Mouse (Mus musculus): ENCODE measurements around the gene Rack1. TPM values are rescaled to one million over a fixed set of nuclear protein-coding genes. Genes with fewer than 3 reads are reported as not detected.
"Not testable (repeated sequence)": the region's sequence is repeated elsewhere in the genome, so short reads cannot be mapped to it uniquely, and the experiment has no call there.

Rack1 gene
- polyA plus RNA-seq, 1 experiment from 2014 or later: 512 TPM

- peak overlapping the region; percentile 91 for H3K4me2 ChIP-seq (replicated peaks)
- 80% methylated on average over 16 of the region's 16 CpGs for whole genome bisulfite sequencing
- ATAC-seq (ENCODE audit: low FRiP score): no peak
- peak overlapping the region; percentile 85 for H3K9ac ChIP-seq
- H3K27me3 ChIP-seq: no peaks in the 10 kb centered on the region
- H3K4me1 ChIP-seq: peaks cover 24% of the 10 kb centered on the region
- H3K4me3 ChIP-seq: peak overlapping the region; percentile 83
- no peaks in the 10 kb centered on the region for H3K9me3 ChIP-seq (replicated peaks)
- peaks cover 25% of the 10 kb centered on the region for H3K36me3 ChIP-seq
- peak overlapping the region; percentile 96; the same call in 1 of the 2 replicates for H3K27ac ChIP-seq
Measured at GRCm38 (mm10) chr11:48815851-48816250, 15.7 kb downstream of the Rack1 start.

- peaks cover 24% of the 10 kb centered on the region for H3K4me1 ChIP-seq
- peak overlapping the region; percentile 91 for H3K4me2 ChIP-seq (replicated peaks)
- ATAC-seq (ENCODE audit: low FRiP score): peak; percentile 74
- H3K4me3 ChIP-seq: peak overlapping the region; percentile 83
- 4% methylated on average over 16 of the region's 23 CpGs for WGBS
- H3K36me3 ChIP-seq: peaks cover 20% of the 10 kb centered on the region
- H3K9me3 ChIP-seq (replicated peaks): no peaks in the 10 kb centered on the region
- H3K27me3 ChIP-seq: no peaks in the 10 kb centered on the region
- H3K27ac ChIP-seq: peak overlapping the region; percentile 96
- H3K9ac ChIP-seq: peak overlapping the region; percentile 85
Measured at GRCm38 (mm10) chr11:48816281-48816781, 16.2 kb downstream of the Rack1 start.

GRCm38 (mm10) chr11:48816800-48817665 is 16.9 kb downstream of the Rack1 start, which contains the start of gene Trim41:
Gene Trim41 (minus strand): TSS chr11:48817353.
- H3K9me3 ChIP-seq (replicated peaks): no peaks in the 10 kb centered on the region
- WGBS: under 1% methylated on average over 72 of the region's 77 CpGs
- ATAC-seq (ENCODE audit: low FRiP score): peak; percentile 98

GRCm38 (mm10) chr11:48817794-48818193 is 17.7 kb downstream of the Rack1 start:
- WGBS: 10% methylated on average over 9 of the region's 9 CpGs

More at GRCm38 (mm10) chr11:48816800-48817665, 16.9 kb downstream of the Rack1 start, which contains the start of gene Trim41:
- H3K4me2 ChIP-seq (replicated peaks): peak within 1 kb of the TSS; percentile 91
- peak within 1 kb of the TSS; percentile 83 for H3K4me3 ChIP-seq
- peak within 1 kb of the TSS; percentile 96 for H3K27ac ChIP-seq
- peaks cover 13% of the 10 kb centered on the region for H3K36me3 ChIP-seq
- H3K9ac ChIP-seq: peak within 1 kb of the TSS; percentile 85
- no peaks in the 10 kb centered on the region for H3K27me3 ChIP-seq
- peaks cover 24% of the 10 kb centered on the region for H3K4me1 ChIP-seq

GRCm38 (mm10) chr11:48818346-48818745 is 18.2 kb downstream of the Rack1 start:
- under 1% methylated on average over 16 of the region's 16 CpGs for WGBS
- 0 out of 2 replicates have a peak, but pooled peaks cover 2% of the 10 kb centered on the region for H3K36me3 ChIP-seq
- no peak overlapping the region for H3K27ac ChIP-seq
- ATAC-seq (ENCODE audit: low FRiP score): no peak
- H3K27me3 ChIP-seq: 0 out of 2 replicates have a peak, but pooled peaks cover 6% of the 10 kb centered on the region
- peaks cover 25% of the 10 kb centered on the region for H3K4me1 ChIP-seq
- H3K9ac ChIP-seq: peak overlapping the region; percentile 85; the same call in 1 of the 2 replicates
- peak overlapping the region; percentile 83 for H3K4me3 ChIP-seq
- peak overlapping the region; percentile 91 for H3K4me2 ChIP-seq (replicated peaks)
- no peaks in the 10 kb centered on the region for H3K9me3 ChIP-seq (replicated peaks)

More at GRCm38 (mm10) chr11:48817794-48818193, 17.7 kb downstream of the Rack1 start:
- peak; percentile 3; the same call in 1 of the 2 replicates for ATAC-seq (ENCODE audit: low FRiP score)
- H3K9ac ChIP-seq: peak overlapping the region; percentile 85
- H3K9me3 ChIP-seq (replicated peaks): no peaks in the 10 kb centered on the region
- H3K4me1 ChIP-seq: peaks cover 24% of the 10 kb centered on the region
- peak overlapping the region; percentile 96 for H3K27ac ChIP-seq
- H3K4me3 ChIP-seq: peak overlapping the region; percentile 83
- H3K27me3 ChIP-seq: 0 out of 2 replicates have a peak, but pooled peaks cover 6% of the 10 kb centered on the region
- H3K4me2 ChIP-seq (replicated peaks): peak overlapping the region; percentile 91
- 0 out of 2 replicates have a peak, but pooled peaks cover 6% of the 10 kb centered on the region for H3K36me3 ChIP-seq

- Histone ChIP-seq H3K4me1 (peaks cover 28% of the 10 kb centered on the region), H3K27ac (no peak overlapping the region), H3K9ac (no peak overlapping the region), H3K36me3 (no peaks in the 10 kb centered on the region), H3K4me3 (no peak overlapping the region), H3K27me3 (peaks cover 19% of the 10 kb centered on the region), H3K9me3 (replicated peaks) (no peaks in the 10 kb centered on the region), H3K4me2 (replicated peaks) (no peak overlapping the region)
- 78% methylated on average over 7 of the region's 7 CpGs for WGBS
- ATAC-seq (ENCODE audit: low FRiP score): no peak
Measured at GRCm38 (mm10) chr11:48819614-48820307, 19.6 kb downstream of the Rack1 start.

- H3K4me2 ChIP-seq (replicated peaks): no peak overlapping the region
- no peak overlapping the region for H3K4me3 ChIP-seq
- peaks cover 22% of the 10 kb centered on the region for H3K27me3 ChIP-seq
- no peak overlapping the region for H3K27ac ChIP-seq
- ATAC-seq (ENCODE audit: low FRiP score): no peak
- H3K36me3 ChIP-seq: no peaks in the 10 kb centered on the region
- H3K9ac ChIP-seq: no peak overlapping the region
- peaks cover 23% of the 10 kb centered on the region for H3K4me1 ChIP-seq
- no peaks in the 10 kb centered on the region for H3K9me3 ChIP-seq (replicated peaks)
Measured at GRCm38 (mm10) chr11:48820308-48820674, 20.2 kb downstream of the Rack1 start.

- not testable (repeated sequence) for H3K36me3 ChIP-seq; H3K27ac ChIP-seq; H3K9me3 ChIP-seq (replicated peaks); H3K9ac ChIP-seq; H3K4me2 ChIP-seq (replicated peaks); H3K4me3 ChIP-seq; ATAC-seq (ENCODE audit: low FRiP score)
- Histone ChIP-seq H3K4me1 (peaks cover 13% of the 10 kb centered on the region), H3K27me3 (peaks cover 22% of the 10 kb centered on the region)
- 78% methylated on average over 14 of the region's 14 CpGs for WGBS
Measured at GRCm38 (mm10) chr11:48821299-48821698, 21.2 kb downstream of the Rack1 start.

GRCm38 (mm10) chr11:48822768-48823512 is 22.8 kb downstream of the Rack1 start:
- H3K27ac ChIP-seq: no peak overlapping the region
- peak overlapping the region; percentile 32 for H3K4me3 ChIP-seq
- H3K9me3 ChIP-seq (replicated peaks): no peaks in the 10 kb centered on the region
- no peaks in the 10 kb centered on the region for H3K36me3 ChIP-seq
- peak overlapping the region; percentile 49 for H3K4me2 ChIP-seq (replicated peaks)
- peaks cover 15% of the 10 kb centered on the region for H3K4me1 ChIP-seq
- WGBS: 29% methylated on average over 14 of the region's 14 CpGs
- peaks cover 24% of the 10 kb centered on the region for H3K27me3 ChIP-seq
- no peak overlapping the region for H3K9ac ChIP-seq
- ATAC-seq (ENCODE audit: low FRiP score): no peak

GRCm38 (mm10) chr11:48823536-48823972 is 23.4 kb downstream of the Rack1 start:
- WGBS: under 1% methylated on average over 15 of the region's 15 CpGs
- no peaks in the 10 kb centered on the region for H3K36me3 ChIP-seq
- H3K27me3 ChIP-seq: peaks cover 26% of the 10 kb centered on the region
- no peak for ATAC-seq (ENCODE audit: low FRiP score)
- H3K9ac ChIP-seq: no peak overlapping the region
- H3K9me3 ChIP-seq (replicated peaks): no peaks in the 10 kb centered on the region
- peak overlapping the region; percentile 49 for H3K4me2 ChIP-seq (replicated peaks)
- H3K4me3 ChIP-seq: peak overlapping the region; percentile 32
- no peak overlapping the region for H3K27ac ChIP-seq
- H3K4me1 ChIP-seq: peaks cover 15% of the 10 kb centered on the region

- Histone ChIP-seq H3K36me3 (no peaks in the 10 kb centered on the region), H3K4me3 (peak overlapping the region; percentile 32), H3K27ac (no peak overlapping the region), H3K4me2 (replicated peaks) (peak overlapping the region; percentile 49), H3K9me3 (replicated peaks) (no peaks in the 10 kb centered on the region), H3K27me3 (peaks cover 26% of the 10 kb centered on the region), H3K9ac (no peak overlapping the region), H3K4me1 (peaks cover 13% of the 10 kb centered on the region)
- no peak for ATAC-seq (ENCODE audit: low FRiP score)
- 4% methylated on average over 22 of the region's 22 CpGs for WGBS
Measured at GRCm38 (mm10) chr11:48824311-48824830, 24.2 kb downstream of the Rack1 start.

Measured in hindbrain, embryonic 12.5 days (tissue).